Mouse (Mus musculus) brain, embryonic 14.5 days (tissue): Measurements from ENCODE around the gene Ppp1r32.

Experiments
- CTCF ChIP-seq: fragments of 200-500 bp; IDR thresholded peaks from 2 replicates; pipeline ENCODE4 v1.5.1; 2012; ENCODE audit warnings: inconsistent platforms, mild to moderate bottlenecking, moderate library complexity, borderline replicate concordance; ENCODE audit not compliant: insufficient read depth, insufficient read length; ENCODE audit errors: extremely low read depth
- POLR2A ChIP-seq: fragments of 200-500 bp; IDR thresholded peaks from 2 replicates; pipeline ENCODE4 v1.6.1; 2012; ENCODE audit warnings: mild to moderate bottlenecking, inconsistent platforms, borderline replicate concordance; ENCODE audit not compliant: poor library complexity, insufficient read depth, insufficient read length, severe bottlenecking; ENCODE audit errors: extremely low read depth

DNA sequence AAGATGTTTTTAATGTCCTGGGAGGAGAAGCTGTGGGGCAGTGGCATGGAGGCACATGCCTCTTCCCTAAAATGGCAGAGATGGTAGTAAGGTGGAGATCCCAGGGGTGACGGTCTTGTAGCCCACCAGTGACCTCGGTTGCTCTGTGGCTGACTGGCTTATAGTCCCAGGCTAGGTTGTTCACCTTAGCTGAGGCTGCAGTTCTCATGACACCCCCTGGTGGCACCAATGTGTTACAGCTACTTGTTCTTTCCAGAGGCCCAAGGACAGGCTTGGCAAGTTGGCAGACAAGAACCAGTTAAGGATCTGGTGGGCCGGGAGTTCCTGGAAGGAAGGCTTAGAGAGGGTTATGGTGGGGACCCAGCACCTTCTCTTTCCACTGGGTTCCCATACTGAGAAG, 46.8 kb downstream of the Ppp1r32 start:
- TF ChIP-seq CTCF = peak; percentile 80
- TF ChIP-seq POLR2A = no peak
